Mouse (Mus musculus) T-helper 17 cell (primary cell): ENCODE measurements around the gene Ptprt.

Experiments used
- in situ Hi-C, 2 experiments: fragments of 300-600 bp; cut with MboI, MseI; formaldehyde crosslinking; loops; 1 replicate in 1 of 2; 2 replicates in 1 of 2; pipeline ENCODE4 v1.15.1; 2025; ENCODE audit warnings: high pct_unique_total_duplicates in 2 of 2

Ptprt gene

GRCm38 (mm10) chr2:162660941-162661386 is at the start of gene Ptprt:
Ptprt (minus strand) TSS chr2:162661147.
- in situ Hi-C loops: loop anchor here in 1 of 2 experiments (25.0 kb wide), 1 partner anchor 1724 kb away; no protein-coding TSS in a partner anchor

- in situ Hi-C loops: no loop called here
These were observed 49.5 kb upstream of the Ptprt start for GRCm38 (mm10) chr2:162710443-162710842.

GRCm38 (mm10) chr2:162699691-162700090 is 38.7 kb upstream of the Ptprt start:
- in situ Hi-C loops: no loop called here

- in situ Hi-C loops: no loop called here
These were observed 38.1 kb upstream of the Ptprt start for GRCm38 (mm10) chr2:162699036-162699435.

GRCm38 (mm10) chr2:162698068-162698467 is 37.1 kb upstream of the Ptprt start:
- in situ Hi-C loops: no loop called here

GRCm38 (mm10) chr2:162697151-162697550 is 36.2 kb upstream of the Ptprt start:
- in situ Hi-C loops: no loop called here

- in situ Hi-C loops: no loop called here
These were observed 31.2 kb upstream of the Ptprt start for GRCm38 (mm10) chr2:162692143-162692542.

- in situ Hi-C loops: no loop called here
These were observed 21.7 kb upstream of the Ptprt start for GRCm38 (mm10) chr2:162682674-162683073.

GRCm38 (mm10) chr2:162662431-162662970 is 1.6 kb upstream of the Ptprt start:
- in situ Hi-C loops: loop anchor here in 1 of 2 experiments (25.0 kb wide), 1 partner anchor 1725 kb away; no protein-coding TSS in a partner anchor

GRCm38 (mm10) chr2:162661733-162662132 is 786 bp upstream of the Ptprt start:
- in situ Hi-C loops: loop anchor here in 1 of 2 experiments (25.0 kb wide), 1 partner anchor 1724 kb away; no protein-coding TSS in a partner anchor

- in situ Hi-C loops: loop anchor here in 1 of 2 experiments (25.0 kb wide), 1 partner anchor 1723 kb away; no protein-coding TSS in a partner anchor
These were observed 561 bp downstream of the Ptprt start for GRCm38 (mm10) chr2:162660231-162660940.

GRCm38 (mm10) chr2:162658997-162659396 is 1.9 kb downstream of the Ptprt start:
- in situ Hi-C loops: loop anchor here in 1 of 2 experiments (5.0 to 25.0 kb wide), 2 partner anchors 1442 to 1722 kb away; no protein-coding TSS in a partner anchor

GRCm38 (mm10) chr2:162657541-162657940 is 3.4 kb downstream of the Ptprt start:
- in situ Hi-C loops: loop anchor here in 1 of 2 experiments (5.0 to 25.0 kb wide), 2 partner anchors 1440 to 1720 kb away; no protein-coding TSS in a partner anchor

- in situ Hi-C loops: loop anchor here in 1 of 2 experiments (25.0 kb wide), 1 partner anchor 1717 kb away; no protein-coding TSS in a partner anchor
These were observed 6.5 kb downstream of the Ptprt start for GRCm38 (mm10) chr2:162654416-162654815.

GRCm38 (mm10) chr2:162638676-162639075 is 22.3 kb downstream of the Ptprt start:
- in situ Hi-C loops: loop anchor here in 1 of 2 experiments (25.0 kb wide), 1 partner anchor 1401 kb away; no protein-coding TSS in a partner anchor

- in situ Hi-C loops: loop anchor here in 1 of 2 experiments (25.0 kb wide), 1 partner anchor 1400 kb away; no protein-coding TSS in a partner anchor
These were observed 23.4 kb downstream of the Ptprt start for GRCm38 (mm10) chr2:162637537-162637936.

GRCm38 (mm10) chr2:162636387-162637009 is 24.4 kb downstream of the Ptprt start:
- in situ Hi-C loops: loop anchor here in 1 of 2 experiments (25.0 kb wide), 1 partner anchor 1399 kb away; no protein-coding TSS in a partner anchor

GRCm38 (mm10) chr2:162634901-162635300 is 26.0 kb downstream of the Ptprt start:
- in situ Hi-C loops: loop anchor here in 1 of 2 experiments (25.0 kb wide), 1 partner anchor 1398 kb away; no protein-coding TSS in a partner anchor

GRCm38 (mm10) chr2:162626076-162626475 is 34.9 kb downstream of the Ptprt start:
- in situ Hi-C loops: loop anchor here in 1 of 2 experiments (25.0 kb wide), 1 partner anchor 1389 kb away; no protein-coding TSS in a partner anchor

- in situ Hi-C loops: loop anchor here in 1 of 2 experiments (25.0 kb wide), 1 partner anchor 1387 kb away; no protein-coding TSS in a partner anchor
These were observed 36.2 kb downstream of the Ptprt start for GRCm38 (mm10) chr2:162624707-162625106.

GRCm38 (mm10) chr2:162614256-162614655 is 46.7 kb downstream of the Ptprt start:
- in situ Hi-C loops: no loop called here
